In the genomic region with DNA sequence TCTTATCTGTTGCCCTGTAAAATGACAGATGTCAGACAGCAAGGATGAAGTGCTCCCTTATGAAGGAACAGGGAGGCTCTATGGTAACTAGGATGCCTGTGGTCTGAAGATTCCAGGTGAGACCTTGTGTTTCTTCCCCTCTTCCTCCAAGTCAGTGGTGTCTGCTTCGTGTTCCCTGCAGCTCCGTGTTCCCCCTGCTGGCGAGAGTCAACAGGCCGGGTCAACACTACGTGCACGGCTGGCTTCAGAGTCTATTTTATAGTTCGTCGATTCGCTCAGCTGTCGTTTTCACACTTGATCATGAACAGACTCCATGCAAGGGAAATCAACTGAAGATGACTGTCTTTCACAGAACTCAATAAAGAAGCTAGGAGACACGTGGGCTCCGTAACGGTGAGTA, we compare ENCODE assay signal across 10 mouse cellular contexts.
A peak's percentile ranks its signal among the peaks of the same experiment; 100 is the strongest.
DNase-seq lines count a peak whose midpoint lies in the region; ATAC-seq and TF ChIP-seq lines count a peak whose summit lies in the region.
"Had no signal": no experiment of that assay in that cellular context is flagged by ENCODE, and none has a peak within 500 bp of the region (broad histone marks: within the 10 kb centered on the region; RNA-seq: fewer than 3 reads in every experiment).

No protein-coding gene starts in this region.

- H3K4me1 ChIP-seq in liver, postnatal 0 days (ENCODE audit: insufficient read depth): no peaks in the 10 kb centered on the region
- no peaks in the 10 kb centered on the region for H3K4me1 ChIP-seq in liver, embryonic 12.5 days
- no peaks in the 10 kb centered on the region for H3K4me1 ChIP-seq in forebrain, embryonic 13.5 days
- H3K4me1 ChIP-seq: liver, embryonic 13.5 days had no signal

- DNase-seq in embryo, embryonic 10.5 days (ENCODE audit: low spot score): peak; percentile 45
- no peak for DNase-seq in embryo, embryonic 9.5 days (ENCODE audit: extremely low spot score)
- DNase-seq in liver, postnatal 0 days: no peak
- peak; percentile 29 for DNase-seq in ES-CJ7 (ENCODE audit: low read depth, low spot score)
- DNase-seq in kidney, postnatal 4 days: peak; percentile 72 to 77
- DNase-seq in gastrocnemius, adult 18-20 months (ENCODE audit: low spot score): no peak
- DNase-seq: liver, embryonic 13.5 days had no signal

- no peak overlapping the region for H3K9ac ChIP-seq in liver, postnatal 0 days (replicated peaks)
- H3K9ac ChIP-seq in liver, embryonic 12.5 days: no peak overlapping the region
- no peak overlapping the region for H3K9ac ChIP-seq in forebrain, embryonic 13.5 days
- H3K9ac ChIP-seq: forebrain, embryonic 15.5 days; liver, embryonic 13.5 days had no signal

- H3K4me3 ChIP-seq in liver, postnatal 0 days (ENCODE audit: low read depth, low read length): no peak overlapping the region
- H3K4me3 ChIP-seq in liver, embryonic 12.5 days: no peak overlapping the region
- H3K4me3 ChIP-seq in forebrain, embryonic 13.5 days: no peak overlapping the region
- H3K4me3 ChIP-seq: forebrain, embryonic 15.5 days; liver, embryonic 13.5 days had no signal

- no peak for TF ChIP-seq EP300 in liver, postnatal 0 days (IDR thresholded peaks at IDR 0.05; ENCODE audit: low read depth)

- ATAC-seq in liver, postnatal 0 days: no peak
- no peak for ATAC-seq in liver, embryonic 12.5 days
- no peak for ATAC-seq in forebrain, embryonic 13.5 days
- ATAC-seq: forebrain, embryonic 15.5 days had no signal

- peak; percentile 47 for TF ChIP-seq CTCF in liver, postnatal 0 days (IDR thresholded peaks at IDR 0.05; ENCODE audit: low read depth)

- H3K27me3 ChIP-seq in liver, postnatal 0 days (ENCODE audit: insufficient read depth, low read length): no peaks in the 10 kb centered on the region
- H3K27me3 ChIP-seq in liver, embryonic 12.5 days (replicated peaks): no peaks in the 10 kb centered on the region
- H3K27me3 ChIP-seq in forebrain, embryonic 13.5 days: no peaks in the 10 kb centered on the region
- H3K27me3 ChIP-seq: forebrain, embryonic 15.5 days; liver, embryonic 13.5 days had no signal

- H3K36me3 ChIP-seq in liver, postnatal 0 days (replicated peaks; ENCODE audit: insufficient read depth, low read length): no peaks in the 10 kb centered on the region
- no peaks in the 10 kb centered on the region for H3K36me3 ChIP-seq in liver, embryonic 12.5 days
- H3K36me3 ChIP-seq in forebrain, embryonic 13.5 days (ENCODE audit: poor library complexity, severe bottlenecking): no peaks in the 10 kb centered on the region
- H3K36me3 ChIP-seq: forebrain, embryonic 15.5 days; liver, embryonic 13.5 days had no signal

- H3K9me3 ChIP-seq in liver, postnatal 0 days (ENCODE audit: low read length): no peaks in the 10 kb centered on the region
- H3K9me3 ChIP-seq in liver, embryonic 12.5 days (replicated peaks): no peaks in the 10 kb centered on the region
- H3K9me3 ChIP-seq in forebrain, embryonic 13.5 days (replicated peaks): no peaks in the 10 kb centered on the region
- H3K9me3 ChIP-seq: forebrain, embryonic 15.5 days; liver, embryonic 13.5 days had no signal

- no peak overlapping the region for H3K4me2 ChIP-seq in liver, postnatal 0 days (ENCODE audit: low read depth, low read length)
- no peak overlapping the region for H3K4me2 ChIP-seq in liver, embryonic 12.5 days
- H3K4me2 ChIP-seq in forebrain, embryonic 13.5 days: no peak overlapping the region
- H3K4me2 ChIP-seq: forebrain, embryonic 15.5 days; liver, embryonic 13.5 days had no signal

- no peak overlapping the region for H3K27ac ChIP-seq in liver, postnatal 0 days (ENCODE audit: low read depth)
- H3K27ac ChIP-seq in liver, embryonic 12.5 days: no peak overlapping the region
- no peak overlapping the region for H3K27ac ChIP-seq in forebrain, embryonic 13.5 days
- H3K27ac ChIP-seq: forebrain, embryonic 15.5 days; liver, embryonic 13.5 days had no signal

- 51% methylated on average over 13 of the region's 13 CpGs for WGBS in liver, postnatal 0 days (ENCODE audit: insufficient replicate concordance)
- 49% methylated on average over 13 of the region's 13 CpGs for WGBS in liver, embryonic 12.5 days (ENCODE audit: insufficient replicate concordance)
- WGBS in forebrain, embryonic 13.5 days: 54% methylated on average over 13 of the region's 13 CpGs

Comparison
In these comparisons a context has a peak if more than half of its experiments do, and no peak if none do; other contexts are left out.
1. DNase-seq: peak in embryo, embryonic 10.5 days (single experiment), ES-CJ7 (single experiment) and kidney, postnatal 4 days (2 of 2); none in embryo, embryonic 9.5 days (single experiment), liver, postnatal 0 days (single experiment) and gastrocnemius, adult 18-20 months (single experiment).